Mouse (Mus musculus) thymus, adult 2 months (tissue): Measurements from ENCODE around the gene Esr2.

Experiments used
- CTCF ChIP-seq: fragments of 200-500 bp; IDR thresholded peaks from 2 replicates; pipeline ENCODE4 v1.5.1; 2012; ENCODE audit warnings: mild to moderate bottlenecking, control low read depth, low read length, moderate library complexity, borderline replicate concordance; ENCODE audit not compliant: control insufficient read depth, poor library complexity, insufficient read depth; ENCODE audit errors: extremely low read depth
- POLR2A ChIP-seq: fragments of 200-500 bp; IDR thresholded peaks from 2 replicates; pipeline ENCODE4 v1.6.1; 2012; ENCODE audit warnings: mild to moderate bottlenecking, low read length, control low read depth, moderate library complexity; ENCODE audit not compliant: control insufficient read depth, poor library complexity, insufficient read depth; ENCODE audit errors: extremely low read depth

GRCm38 (mm10) chr12:76087025-76087424, 90.0 kb downstream of the Esr2 start:
- TF ChIP-seq CTCF (no peak), POLR2A (no peak)
